Mouse (Mus musculus): ENCODE measurements around the gene A2ml1.
"Not testable (repeated sequence)": the region's sequence is repeated elsewhere in the genome, so short reads cannot be mapped to it uniquely, and the experiment has no call there.

The A2ml1 gene

GRCm38 (mm10) chr6:128581508-128581907, at the start of gene A2ml1:
Gene A2ml1 (minus strand): TSS chr6:128581608.
- DNase-seq (ENCODE audit: low spot score), result no peak

- peak; percentile 86 for DNase-seq (ENCODE audit: low spot score)
Observed at GRCm38 (mm10) chr6:128629771-128630739, 48.6 kb upstream of the A2ml1 start.

- not testable (repeated sequence) for DNase-seq (ENCODE audit: low spot score)
Observed at GRCm38 (mm10) chr6:128625246-128625645, 43.8 kb upstream of the A2ml1 start.

- DNase-seq (ENCODE audit: low spot score), result no peak
Observed at GRCm38 (mm10) chr6:128624425-128624824, 43.0 kb upstream of the A2ml1 start.

GRCm38 (mm10) chr6:128623433-128623832, 42.0 kb upstream of the A2ml1 start, which contains the start of gene Klrb1a:
Gene Klrb1a (minus strand): TSS chr6:128623533.
- not testable (repeated sequence) for DNase-seq (ENCODE audit: low spot score)

- DNase-seq (ENCODE audit: low spot score), result no peak
Observed at GRCm38 (mm10) chr6:128622733-128623132, 41.3 kb upstream of the A2ml1 start.

GRCm38 (mm10) chr6:128606350-128606749, 24.9 kb upstream of the A2ml1 start:
- DNase-seq (ENCODE audit: low spot score), result no peak

GRCm38 (mm10) chr6:128604512-128604911, 23.1 kb upstream of the A2ml1 start:
- peak; percentile 62 for DNase-seq (ENCODE audit: low spot score)

GRCm38 (mm10) chr6:128602463-128603201, 21.2 kb upstream of the A2ml1 start:
- DNase-seq (ENCODE audit: low spot score), result peak; percentile 58

GRCm38 (mm10) chr6:128602026-128602425, 20.6 kb upstream of the A2ml1 start:
- DNase-seq (ENCODE audit: low spot score), result peak; percentile 17

GRCm38 (mm10) chr6:128599555-128599954, 18.1 kb upstream of the A2ml1 start:
- DNase-seq (ENCODE audit: low spot score), result no peak

- DNase-seq (ENCODE audit: low spot score), result no peak
Observed at GRCm38 (mm10) chr6:128598256-128599047, 17.0 kb upstream of the A2ml1 start.

- peak; percentile 25 for DNase-seq (ENCODE audit: low spot score)
Observed at GRCm38 (mm10) chr6:128597121-128597522, 15.7 kb upstream of the A2ml1 start.

GRCm38 (mm10) chr6:128594651-128595050, 13.2 kb upstream of the A2ml1 start:
- no peak for DNase-seq (ENCODE audit: low spot score)

GRCm38 (mm10) chr6:128589426-128589825, 8.0 kb upstream of the A2ml1 start:
- DNase-seq (ENCODE audit: low spot score), result no peak

- DNase-seq (ENCODE audit: low spot score), result no peak
Observed at GRCm38 (mm10) chr6:128587619-128588018, 6.2 kb upstream of the A2ml1 start.

- DNase-seq (ENCODE audit: low spot score), result peak; percentile 18
Observed at GRCm38 (mm10) chr6:128585642-128586245, 4.3 kb upstream of the A2ml1 start.

GRCm38 (mm10) chr6:128584070-128584660, 2.8 kb upstream of the A2ml1 start:
- peak; percentile 76 for DNase-seq (ENCODE audit: low spot score)

- DNase-seq (ENCODE audit: low spot score), result no peak
Observed at GRCm38 (mm10) chr6:128577301-128577700, 4.1 kb downstream of the A2ml1 start.

- no peak for DNase-seq (ENCODE audit: low spot score)
Observed at GRCm38 (mm10) chr6:128566589-128566988, 14.8 kb downstream of the A2ml1 start.

- no peak for DNase-seq (ENCODE audit: low spot score)
Observed at GRCm38 (mm10) chr6:128554049-128554448, 27.4 kb downstream of the A2ml1 start.
